In genomic region chr8:120482015-120482689, GRCm38 (mm10) we compare ENCODE assay signal across 17 mouse cellular contexts.
A peak's percentile ranks its signal among the peaks of the same experiment; 100 is the strongest.
DNase-seq lines count a peak whose midpoint lies in the region; ATAC-seq and TF ChIP-seq lines count a peak whose summit lies in the region.
"Had no signal": no experiment of that assay in that cellular context is flagged by ENCODE, and none has a peak within 500 bp of the region (broad histone marks: within the 10 kb centered on the region; RNA-seq: fewer than 3 reads in every experiment).

No protein-coding gene starts in this region.

- TF ChIP-seq CTCF in liver, postnatal 0 days (IDR thresholded peaks at IDR 0.05; ENCODE audit: low read depth) = no peak

- WGBS in heart, embryonic 11.5 days (ENCODE audit: insufficient replicate concordance) = 73% methylated on average over 9 of the region's 9 CpGs
- 66% methylated on average over 9 of the region's 9 CpGs for WGBS in liver, embryonic 12.5 days (ENCODE audit: insufficient replicate concordance)
- WGBS in liver, postnatal 0 days (ENCODE audit: insufficient replicate concordance) = 75% methylated on average over 9 of the region's 9 CpGs
- 71% methylated on average over 9 of the region's 9 CpGs for WGBS in liver, embryonic 15.5 days (ENCODE audit: insufficient replicate concordance)

- ATAC-seq in cerebellum, adult (ENCODE audit: insufficient number of reproducible peaks, low FRiP score, low TSS enrichment) = no peak
- ATAC-seq in heart, embryonic 11.5 days (replicated peaks; ENCODE audit: insufficient number of reproducible peaks, low FRiP score, low TSS enrichment) = no peak
- ATAC-seq in liver, embryonic 12.5 days = no peak
- no peak for ATAC-seq in liver, postnatal 0 days
- ATAC-seq in liver, embryonic 15.5 days (ENCODE audit: insufficient read depth) = no peak

- intact Hi-C loops in heart, postnatal 25 days (cut with DNase I) = no loop called here

- H3K4me2 ChIP-seq in heart, embryonic 11.5 days = no peak overlapping the region
- H3K4me2 ChIP-seq in liver, embryonic 12.5 days = no peak overlapping the region
- no peak overlapping the region for H3K4me2 ChIP-seq in liver, postnatal 0 days (ENCODE audit: low read depth, low read length)
- no peak overlapping the region for H3K4me2 ChIP-seq in liver, embryonic 15.5 days
- H3K4me2 ChIP-seq: embryonic facial prominence, embryonic 13.5 days; heart, embryonic 13.5 days; limb, embryonic 12.5 days had no signal

- peaks cover 36% of the 10 kb centered on the region for H3K4me1 ChIP-seq in heart, embryonic 11.5 days (ENCODE audit: control insufficient read depth, insufficient read depth, low read length)
- H3K4me1 ChIP-seq in liver, embryonic 12.5 days = peaks cover 100% of the 10 kb centered on the region
- peaks cover 34% of the 10 kb centered on the region for H3K4me1 ChIP-seq in liver, postnatal 0 days (ENCODE audit: insufficient read depth)
- H3K4me1 ChIP-seq in liver, embryonic 15.5 days (replicated peaks) = peaks cover 98% of the 10 kb centered on the region

- H3K9me3 ChIP-seq in heart, embryonic 11.5 days (replicated peaks; ENCODE audit: control insufficient read depth, low read length) = no peaks in the 10 kb centered on the region
- H3K9me3 ChIP-seq in liver, embryonic 12.5 days (replicated peaks) = no peaks in the 10 kb centered on the region
- H3K9me3 ChIP-seq in liver, postnatal 0 days (ENCODE audit: low read length) = no peaks in the 10 kb centered on the region
- H3K9me3 ChIP-seq in liver, embryonic 15.5 days (replicated peaks) = no peaks in the 10 kb centered on the region
- H3K9me3 ChIP-seq: embryonic facial prominence, embryonic 13.5 days; heart, embryonic 13.5 days; limb, embryonic 12.5 days had no signal

- 0 out of 2 replicates have a peak, but pooled peaks cover 2% of the 10 kb centered on the region for H3K27me3 ChIP-seq in heart, embryonic 11.5 days (ENCODE audit: control insufficient read depth, insufficient read depth, low read length)
- no peaks in the 10 kb centered on the region for H3K27me3 ChIP-seq in liver, embryonic 12.5 days (replicated peaks)
- H3K27me3 ChIP-seq in liver, postnatal 0 days (ENCODE audit: insufficient read depth, low read length) = no peaks in the 10 kb centered on the region
- H3K27me3 ChIP-seq in liver, embryonic 15.5 days = no peaks in the 10 kb centered on the region
- H3K27me3 ChIP-seq: heart, embryonic 13.5 days had no signal

- H3K36me3 ChIP-seq in heart, embryonic 11.5 days (ENCODE audit: control insufficient read depth, insufficient read depth, low read length) = no peaks in the 10 kb centered on the region
- H3K36me3 ChIP-seq in liver, embryonic 12.5 days = no peaks in the 10 kb centered on the region
- H3K36me3 ChIP-seq in liver, postnatal 0 days (replicated peaks; ENCODE audit: insufficient read depth, low read length) = no peaks in the 10 kb centered on the region
- no peaks in the 10 kb centered on the region for H3K36me3 ChIP-seq in liver, embryonic 15.5 days (replicated peaks)
- H3K36me3 ChIP-seq: embryonic facial prominence, embryonic 13.5 days; heart, embryonic 13.5 days; limb, embryonic 12.5 days had no signal

- H3K27ac ChIP-seq in heart, embryonic 11.5 days (ENCODE audit: low read depth, low read length) = no peak overlapping the region
- H3K27ac ChIP-seq in liver, embryonic 12.5 days = peak overlapping the region; percentile 63
- no peak overlapping the region for H3K27ac ChIP-seq in liver, postnatal 0 days (ENCODE audit: low read depth)
- peak overlapping the region; percentile 64; the same call in 1 of the 2 replicates for H3K27ac ChIP-seq in liver, embryonic 15.5 days (replicated peaks)
- H3K27ac ChIP-seq: embryonic facial prominence, embryonic 13.5 days; heart, embryonic 13.5 days; limb, embryonic 12.5 days had no signal

- H3K9ac ChIP-seq in heart, embryonic 11.5 days (ENCODE audit: low read depth, low read length) = 0 out of 2 replicates have a peak overlapping the region, but pooled peaks have one; percentile 28
- 0 out of 2 replicates have a peak overlapping the region, but pooled peaks have one; percentile 2 for H3K9ac ChIP-seq in liver, embryonic 12.5 days
- H3K9ac ChIP-seq in liver, postnatal 0 days (replicated peaks) = no peak overlapping the region
- peak overlapping the region; percentile 2; the same call in 1 of the 2 replicates for H3K9ac ChIP-seq in liver, embryonic 15.5 days
- H3K9ac ChIP-seq: embryonic facial prominence, embryonic 13.5 days; heart, embryonic 13.5 days; limb, embryonic 12.5 days had no signal

- DNase-seq in cerebellum, adult 9-11 months = peak; percentile 55
- DNase-seq in heart, postnatal 25 days (ENCODE audit: low spot score) = no peak
- DNase-seq in liver, postnatal 0 days = no peak
- no peak for DNase-seq in urinary bladder, adult 2 months (ENCODE audit: low spot score)
- DNase-seq: adrenal gland, postnatal 10 days; cerebellum, postnatal 36 days; gastrocnemius, postnatal 10 days; heart, postnatal 4 days; right cerebral cortex, adult 18-20 months; thymus, adult 18-20 months had no signal

- no peak for TF ChIP-seq EP300 in liver, postnatal 0 days (IDR thresholded peaks at IDR 0.05; ENCODE audit: low read depth)

- no peak overlapping the region for H3K4me3 ChIP-seq in heart, embryonic 11.5 days (ENCODE audit: low read depth, low read length)
- no peak overlapping the region for H3K4me3 ChIP-seq in liver, embryonic 12.5 days
- no peak overlapping the region for H3K4me3 ChIP-seq in liver, postnatal 0 days (ENCODE audit: low read depth, low read length)
- no peak overlapping the region for H3K4me3 ChIP-seq in liver, embryonic 15.5 days (replicated peaks)
- H3K4me3 ChIP-seq: embryonic facial prominence, embryonic 13.5 days; heart, embryonic 13.5 days; limb, embryonic 12.5 days had no signal

Comparison
In these comparisons a context has a peak if more than half of its experiments do, and no peak if none do; other contexts are left out.
1. H3K27ac ChIP-seq: peak in liver, embryonic 12.5 days (single experiment) and liver, embryonic 15.5 days (single experiment); none in heart, embryonic 11.5 days (single experiment) and liver, postnatal 0 days (single experiment).